Mouse (Mus musculus) cerebellum, adult 2 months (tissue): ENCODE results near the gene Pkn1.

Experiments used
- CTCF ChIP-seq: fragments of 200-500 bp; IDR thresholded peaks from 2 replicates; pipeline ENCODE4 v1.5.1; 2011; ENCODE audit warnings: low read depth, mild to moderate bottlenecking, control low read depth, low read length, moderate library complexity, borderline replicate concordance; ENCODE audit not compliant: insufficient read depth
- POLR2A ChIP-seq: fragments of 200-500 bp; IDR thresholded peaks from 2 replicates; pipeline ENCODE4 v1.6.1; 2011; ENCODE audit warnings: low read length, control low read depth, borderline replicate concordance; ENCODE audit not compliant: insufficient read depth

GRCm38 (mm10) chr8:83653662-83654017 is 45.3 kb downstream of the Pkn1 start:
- TF ChIP-seq CTCF (no peak), POLR2A (no peak)
